Mouse (Mus musculus): ENCODE measurements at regions not wholly inside any gene's neighbourhood (a gene's known extent, or its start where the extent isn't known, plus 50 kb on each side); places are given as distances from the start of the nearest gene placed in this dataset.
"Not testable (repeated sequence)": the region's sequence is repeated elsewhere in the genome, so short reads cannot be mapped to it uniquely, and the experiment has no call there.

GRCm38 (mm10) chr16:50533881-50534280 is 57.1 kb downstream of the Ccdc54 start:
- intact Hi-C loops (cut with DNase I) = no loop called here
- no peak for DNase-seq

- DNase-seq = peak; percentile 90 to 91
- intact Hi-C loops (cut with DNase I) = loop anchor here (1.0 to 5.0 kb wide), 3 partner anchors 147 to 207 kb away; no protein-coding TSS in a partner anchor
These were observed 61.2 kb downstream of the Ccdc54 start for GRCm38 (mm10) chr16:50529511-50530416.

DNA sequence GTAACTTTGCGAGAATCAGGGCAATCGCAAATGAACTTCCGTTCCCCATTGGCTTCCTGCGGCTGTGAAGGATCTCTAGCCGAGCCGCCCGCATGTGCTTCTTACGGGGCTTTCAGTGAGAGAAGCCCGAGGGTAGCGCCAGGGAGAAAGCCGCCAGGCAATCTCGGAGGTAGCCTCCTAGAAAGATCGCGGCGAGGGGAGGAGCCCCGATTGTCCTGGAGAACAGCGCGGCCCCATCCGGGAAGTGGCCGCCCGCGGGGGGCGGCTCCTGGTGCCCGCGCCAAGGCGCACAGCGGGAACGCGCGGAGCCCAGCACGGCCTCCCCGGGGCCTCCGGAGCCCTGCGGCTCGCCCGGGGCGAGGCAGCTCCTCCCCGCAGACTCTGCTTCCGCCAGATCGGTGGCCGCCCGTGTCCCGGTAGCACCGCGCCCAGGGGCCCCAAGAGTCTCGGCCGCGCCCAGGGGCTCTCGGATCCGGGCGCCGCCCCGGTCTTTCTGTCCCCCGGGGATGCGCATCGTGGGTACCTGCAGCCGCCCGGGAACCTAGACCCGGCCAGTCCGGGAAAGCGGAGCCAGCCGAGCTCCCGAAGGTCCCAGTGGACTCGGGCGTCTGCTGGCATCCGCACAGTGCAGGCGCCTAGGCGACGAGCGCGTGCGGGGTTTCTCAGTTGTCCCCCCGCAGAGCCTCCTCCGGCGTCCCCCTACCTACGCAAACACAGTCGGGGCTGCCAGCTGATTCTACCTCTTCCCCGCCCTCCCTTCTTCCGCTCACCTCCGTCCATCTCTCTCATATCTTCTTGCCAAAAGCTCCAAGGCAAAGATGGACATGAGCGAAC is 62.1 kb downstream of the Ccdc54 start:
- intact Hi-C loops (cut with DNase I) = loop anchor here (1.0 to 5.0 kb wide), 4 partner anchors 97 to 207 kb away; partner anchors contain the start of gene Bbx
- DNase-seq = peak; percentile 76 to 85

DNA sequence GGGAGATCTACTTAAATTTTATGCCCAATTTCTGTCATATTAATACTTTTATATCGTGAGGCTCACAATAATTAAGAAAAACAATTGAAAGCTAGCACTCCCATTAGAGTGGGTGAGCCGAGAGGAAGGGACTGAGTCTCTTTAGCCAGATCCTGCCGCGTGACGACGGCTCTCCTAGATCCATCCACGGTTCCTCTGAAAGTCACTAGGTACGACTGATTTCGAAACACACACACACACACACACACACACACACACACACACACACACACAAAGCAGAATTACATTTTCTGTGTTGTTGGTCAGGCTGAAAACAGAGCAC is 62.6 kb downstream of the Ccdc54 start:
- intact Hi-C loops (cut with DNase I) = loop anchor here (1.0 to 5.0 kb wide), 3 partner anchors 96 to 205 kb away; partner anchors contain the start of gene Bbx
- DNase-seq = no peak

DNA sequence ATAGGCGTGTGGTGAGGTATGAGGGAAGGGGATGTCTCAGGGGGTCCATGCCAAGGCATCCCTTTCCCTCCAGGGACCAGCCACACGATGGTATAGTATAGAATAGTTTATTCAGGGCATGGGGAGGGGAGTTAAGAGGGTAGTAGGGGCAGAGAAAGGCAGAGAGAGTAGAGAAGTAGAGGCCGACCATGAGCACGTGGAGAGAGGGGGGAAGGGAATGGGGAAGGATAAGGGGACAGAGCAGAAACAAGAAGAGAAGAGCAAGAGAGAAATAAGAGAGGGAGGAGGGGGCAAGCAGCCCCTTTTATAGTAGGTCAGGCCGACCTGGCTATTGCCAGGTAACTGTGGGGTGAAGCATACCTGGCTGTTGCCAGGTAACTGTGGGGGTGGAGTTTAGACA is 64.0 kb downstream of the Ccdc54 start:
- DNase-seq = not testable (repeated sequence)
- intact Hi-C loops (cut with DNase I) = loop anchor here (5.0 kb wide), 1 partner anchor 145 kb away; no protein-coding TSS in a partner anchor

GRCm38 (mm10) chr16:50525934-50526366 is 65.0 kb downstream of the Ccdc54 start:
- intact Hi-C loops (cut with DNase I) = loop anchor here (5.0 kb wide), 1 partner anchor 144 kb away; no protein-coding TSS in a partner anchor
- no peak for DNase-seq

GRCm38 (mm10) chr16:50525504-50525903 is 65.5 kb downstream of the Ccdc54 start:
- intact Hi-C loops (cut with DNase I) = loop anchor here (5.0 kb wide), 1 partner anchor 143 kb away; no protein-coding TSS in a partner anchor
- no peak for DNase-seq

GRCm38 (mm10) chr16:50519610-50520009 is 71.3 kb downstream of the Ccdc54 start:
- intact Hi-C loops (cut with DNase I) = loop anchor here (5.0 kb wide), 1 partner anchor 267 kb away; no protein-coding TSS in a partner anchor
- DNase-seq = no peak

DNA sequence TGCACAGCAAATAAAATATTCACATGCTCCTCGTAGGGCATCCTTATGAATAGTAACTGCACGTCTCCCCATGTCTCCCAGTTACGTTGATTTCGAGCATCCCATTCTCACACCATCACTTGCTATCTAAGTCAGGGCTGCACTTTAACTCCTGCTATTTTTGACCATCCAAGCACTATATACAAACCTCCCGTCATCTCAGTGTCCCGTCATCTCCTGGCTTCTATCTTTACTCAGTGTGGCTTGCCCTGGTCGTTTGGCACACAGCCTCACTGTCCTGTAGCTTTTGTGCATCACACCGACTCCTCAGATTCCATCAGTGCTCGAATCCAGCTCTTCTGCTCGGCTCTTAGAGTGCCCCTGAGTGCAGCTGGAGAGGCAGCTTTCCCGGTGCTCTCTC is 74.4 kb downstream of the Ccdc54 start:
- DNase-seq = no peak
- intact Hi-C loops (cut with DNase I) = no loop called here

DNA sequence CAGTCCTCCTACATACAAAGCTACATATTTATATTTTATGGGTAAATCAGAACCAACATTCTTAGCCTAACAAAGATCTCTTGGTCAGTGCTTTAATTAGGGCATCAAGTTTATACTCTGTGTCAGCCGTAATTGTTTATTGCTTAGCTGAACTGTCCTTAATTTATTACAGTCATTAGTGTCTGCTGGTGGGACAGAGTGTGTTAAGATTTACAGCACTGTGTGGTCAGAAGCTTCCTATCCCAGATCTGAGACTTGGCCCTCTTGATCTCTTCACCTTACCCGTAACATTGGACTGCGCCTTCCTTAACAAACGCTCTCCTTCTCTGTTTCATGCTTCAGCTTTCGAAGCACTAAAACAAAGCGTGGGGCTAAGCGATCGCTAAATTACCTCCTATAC is 75.9 kb downstream of the Ccdc54 start:
- no peak for DNase-seq
- intact Hi-C loops (cut with DNase I) = no loop called here

DNA sequence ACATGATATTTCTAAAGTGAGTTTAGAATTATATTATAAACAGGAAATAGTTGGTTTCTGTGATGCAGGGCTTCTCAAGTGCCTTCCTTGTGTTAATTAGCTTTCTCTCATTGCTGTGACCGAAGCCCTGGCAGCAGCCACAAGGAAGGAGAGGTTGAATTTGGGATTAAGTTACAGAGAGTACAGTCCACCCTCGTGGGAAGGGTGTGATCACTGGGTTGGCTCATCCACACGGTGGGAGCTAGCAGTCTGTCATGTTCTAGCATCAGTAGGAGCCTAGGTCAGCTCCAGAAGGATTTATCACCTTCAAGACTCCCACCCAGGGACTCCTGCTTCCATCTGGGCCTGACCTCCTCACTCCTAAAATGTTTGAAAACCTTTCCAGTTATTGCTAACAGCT is 78.9 kb downstream of the Ccdc54 start:
- intact Hi-C loops (cut with DNase I) = no loop called here
- DNase-seq = no peak

DNA sequence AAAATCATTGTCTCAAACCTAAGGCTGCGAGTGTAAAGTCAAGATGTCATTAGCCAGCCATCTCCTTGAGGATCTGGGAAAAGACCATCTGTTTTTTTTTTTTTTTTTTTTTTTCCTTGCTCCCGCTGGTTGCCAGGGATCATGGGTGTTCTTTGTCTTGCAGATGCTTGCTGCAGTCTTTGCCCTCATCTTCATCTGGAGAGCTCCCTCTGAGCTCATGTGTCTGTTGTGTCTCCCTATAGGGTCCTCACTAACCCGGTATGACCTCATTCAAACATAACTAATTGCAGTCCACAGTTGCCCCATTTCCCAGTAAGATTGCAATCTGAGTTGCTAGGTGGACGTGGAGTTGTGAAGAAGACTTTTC is 77.3 kb upstream of the Bbx start:
- DNase-seq = no peak
- intact Hi-C loops (cut with DNase I) = no loop called here

DNA sequence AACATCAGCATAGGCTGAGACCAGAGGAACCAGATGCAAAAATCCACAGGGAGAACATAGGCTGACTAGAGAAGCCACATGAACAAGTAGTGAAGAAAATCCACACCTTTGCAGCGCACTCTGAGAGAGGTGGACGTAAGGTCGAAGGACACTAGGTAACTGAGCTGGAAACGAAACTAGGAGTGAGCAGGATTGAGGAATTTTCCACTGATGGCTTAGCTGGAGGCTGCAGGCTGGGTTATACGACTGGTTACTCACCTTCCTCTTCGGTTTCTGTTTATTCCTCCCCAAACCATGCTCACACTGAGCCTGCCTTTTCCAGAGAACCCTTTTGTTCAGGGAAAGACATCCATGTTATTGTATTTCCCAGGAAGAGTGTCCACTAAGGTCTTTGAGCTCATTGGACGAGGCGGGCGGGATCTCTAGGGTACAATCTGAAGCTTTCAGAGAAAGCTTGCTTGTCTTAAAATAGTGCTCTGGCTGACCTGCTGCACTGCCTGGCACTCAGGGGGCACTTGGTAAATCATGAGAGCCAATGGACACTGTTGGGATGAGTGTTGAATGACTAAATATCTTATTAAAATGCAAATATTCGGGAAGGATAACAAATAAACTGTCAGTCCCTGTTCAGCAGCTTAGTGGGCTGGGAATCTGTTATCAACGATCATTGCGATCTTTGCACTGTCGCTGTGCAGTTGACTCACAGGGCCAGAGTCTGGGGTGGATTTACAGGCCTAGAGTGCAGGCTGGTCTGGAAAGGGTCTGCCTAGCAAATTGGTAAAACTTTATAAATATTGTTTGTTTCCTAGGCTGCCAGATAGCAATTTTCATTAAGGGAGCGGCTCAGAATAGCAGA is 76.7 kb upstream of the Bbx start:
- no peak for DNase-seq
- intact Hi-C loops (cut with DNase I) = no loop called here

DNA sequence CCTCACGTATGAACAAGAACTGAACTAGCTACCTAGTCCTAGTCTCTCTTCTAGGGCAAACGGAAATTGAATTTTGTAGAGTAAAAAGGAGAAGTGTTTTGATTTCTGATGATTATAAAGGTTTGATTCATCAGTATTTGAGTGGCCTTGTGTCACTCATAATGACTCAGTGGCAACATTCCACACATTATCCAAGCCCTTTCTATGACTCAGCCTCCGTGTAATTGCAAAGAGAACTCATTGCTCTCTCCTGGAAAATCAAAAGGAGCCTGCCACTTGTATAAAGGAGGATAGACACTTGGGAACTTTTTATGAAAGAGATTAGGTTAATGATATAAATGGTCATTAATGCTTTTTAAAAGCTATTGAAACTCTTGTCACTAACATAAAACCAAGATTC is 72.4 kb upstream of the Bbx start:
- no peak for DNase-seq
- intact Hi-C loops (cut with DNase I) = no loop called here

DNA sequence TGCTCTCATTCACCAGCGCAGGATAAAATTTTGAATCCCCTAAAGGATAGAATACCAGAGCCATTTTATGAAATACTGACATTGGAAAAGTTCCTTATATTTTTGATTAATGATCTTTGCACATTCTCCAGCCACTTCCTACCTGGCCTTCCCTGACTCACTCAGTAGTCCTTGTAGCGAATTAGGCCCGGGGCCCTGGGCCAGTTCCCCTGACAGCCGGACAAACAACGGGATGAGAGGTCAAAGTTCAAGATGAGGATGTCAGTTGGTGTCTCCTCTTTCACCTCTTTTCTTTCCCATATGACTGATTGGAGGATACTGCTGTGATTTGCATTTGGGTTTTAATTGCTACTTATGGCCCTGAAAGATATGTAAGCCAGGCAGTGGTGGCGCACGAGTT is 66.7 kb upstream of the Bbx start:
- intact Hi-C loops (cut with DNase I) = no loop called here
- DNase-seq = no peak

DNA sequence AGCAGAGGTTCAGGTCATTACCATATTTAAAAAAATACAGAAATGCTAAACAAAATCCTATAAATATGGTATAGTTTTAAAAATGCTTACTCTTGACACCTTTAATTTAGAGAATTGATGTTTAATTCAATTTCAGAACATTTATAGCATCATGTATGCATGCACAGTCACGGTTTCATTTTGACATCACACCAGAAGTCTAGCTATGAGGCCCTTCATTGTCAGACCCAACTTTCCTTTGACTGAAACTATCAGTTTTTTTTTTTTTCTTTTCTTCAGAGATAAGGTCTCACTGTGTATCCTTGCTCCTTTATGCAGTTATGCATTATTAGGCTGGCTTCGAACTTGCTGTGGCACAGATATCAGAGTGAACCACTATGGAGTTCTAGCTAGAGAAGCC is 61.5 kb upstream of the Bbx start:
- intact Hi-C loops (cut with DNase I) = no loop called here
- no peak for DNase-seq

GRCm38 (mm10) chr16:50489244-50489643 is 57.1 kb upstream of the Bbx start:
- intact Hi-C loops (cut with DNase I) = no loop called here
- DNase-seq = no peak

- intact Hi-C loops (cut with DNase I) = no loop called here
- no peak for DNase-seq
These were observed 50.2 kb upstream of the Bbx start for GRCm38 (mm10) chr16:50482360-50482786.
